In the genomic region with DNA sequence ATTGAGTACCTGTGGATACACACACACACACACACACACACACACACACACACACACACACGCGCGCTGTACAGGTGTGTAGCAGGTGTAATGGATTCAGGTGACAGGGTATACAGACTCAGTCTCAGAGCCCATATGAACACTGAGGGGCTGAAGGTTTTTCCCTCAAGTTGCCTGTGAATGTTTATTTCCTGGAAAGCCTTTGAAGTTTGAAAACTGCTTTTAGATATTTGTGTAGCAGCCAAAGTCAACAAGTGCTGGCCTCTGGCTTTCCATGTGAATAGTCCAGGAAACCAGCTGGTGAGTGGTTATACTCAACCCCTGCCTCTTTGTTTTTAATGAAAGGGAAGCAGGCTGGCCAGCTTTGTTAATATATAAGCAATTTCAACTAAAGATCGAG, we compare ENCODE assay signal across 12 mouse cellular contexts.
DNase-seq lines count a peak whose midpoint lies in the region; ATAC-seq and TF ChIP-seq lines count a peak whose summit lies in the region.
"Had no signal": no experiment of that assay in that cellular context is flagged by ENCODE, and none has a peak within 500 bp of the region (broad histone marks: within the 10 kb centered on the region; RNA-seq: fewer than 3 reads in every experiment).

No protein-coding gene starts in this region.

- H3K9ac ChIP-seq in liver, embryonic 13.5 days, result no peak overlapping the region
- H3K9ac ChIP-seq in liver, embryonic 11.5 days (ENCODE audit: low read depth, low read length), result no peak overlapping the region
- H3K9ac ChIP-seq in liver, postnatal 0 days (replicated peaks), result no peak overlapping the region
- H3K9ac ChIP-seq in stomach, postnatal 0 days (ENCODE audit: low read length), result no peak overlapping the region

- H3K36me3 ChIP-seq in liver, embryonic 13.5 days, result peaks cover 12% of the 10 kb centered on the region
- peaks cover 4% of the 10 kb centered on the region for H3K36me3 ChIP-seq in liver, embryonic 11.5 days (ENCODE audit: control insufficient read depth, insufficient read depth, low read length)
- H3K36me3 ChIP-seq in liver, postnatal 0 days (replicated peaks; ENCODE audit: insufficient read depth, low read length), result no peaks in the 10 kb centered on the region
- no peaks in the 10 kb centered on the region for H3K36me3 ChIP-seq in stomach, postnatal 0 days (ENCODE audit: control insufficient read depth, insufficient read depth, low read length)

- no peak overlapping the region for H3K4me3 ChIP-seq in liver, embryonic 13.5 days (replicated peaks)
- H3K4me3 ChIP-seq in liver, embryonic 11.5 days (ENCODE audit: low read depth, low read length), result no peak overlapping the region
- H3K4me3 ChIP-seq in liver, postnatal 0 days (ENCODE audit: low read depth, low read length), result no peak overlapping the region
- no peak overlapping the region for H3K4me3 ChIP-seq in stomach, postnatal 0 days (ENCODE audit: low read depth, low read length)
- H3K4me3 ChIP-seq: myocyte had no signal

- no peak overlapping the region for H3K4me2 ChIP-seq in liver, embryonic 13.5 days
- H3K4me2 ChIP-seq in liver, embryonic 11.5 days, result no peak overlapping the region
- 0 out of 2 replicates have a peak overlapping the region, but pooled peaks have one; percentile 32 for H3K4me2 ChIP-seq in liver, postnatal 0 days (ENCODE audit: low read depth, low read length)
- H3K4me2 ChIP-seq in stomach, postnatal 0 days (replicated peaks; ENCODE audit: low read depth), result no peak overlapping the region

- intact Hi-C loops in left cerebral cortex, postnatal 14 days (cut with DNase I), result no loop called here

- no peak for TF ChIP-seq EP300 in liver, postnatal 0 days (IDR thresholded peaks at IDR 0.05; ENCODE audit: low read depth)
- no peak for TF ChIP-seq EP300 in stomach, postnatal 0 days (optimal IDR thresholded peaks at IDR 0.05)

- peaks cover 21% of the 10 kb centered on the region for H3K4me1 ChIP-seq in liver, embryonic 13.5 days (replicated peaks)
- H3K4me1 ChIP-seq in liver, embryonic 11.5 days (replicated peaks; ENCODE audit: control insufficient read depth, insufficient read depth, low read length), result peaks cover 6% of the 10 kb centered on the region; the same call in 1 of the 2 replicates
- peaks cover 18% of the 10 kb centered on the region for H3K4me1 ChIP-seq in liver, postnatal 0 days (ENCODE audit: insufficient read depth)
- H3K4me1 ChIP-seq in stomach, postnatal 0 days (replicated peaks; ENCODE audit: control insufficient read depth, insufficient read depth), result peaks cover 3% of the 10 kb centered on the region; the same call in 1 of the 2 replicates

- H3K27me3 ChIP-seq in liver, embryonic 13.5 days, result no peaks in the 10 kb centered on the region
- no peaks in the 10 kb centered on the region for H3K27me3 ChIP-seq in liver, embryonic 11.5 days (replicated peaks; ENCODE audit: control insufficient read depth, insufficient read depth, low read length)
- H3K27me3 ChIP-seq in liver, postnatal 0 days (ENCODE audit: insufficient read depth, low read length), result no peaks in the 10 kb centered on the region
- H3K27me3 ChIP-seq in stomach, postnatal 0 days (ENCODE audit: control insufficient read depth, insufficient read depth, low read length), result no peaks in the 10 kb centered on the region
- H3K27me3 ChIP-seq: CH12.LX had no signal

- ATAC-seq in liver, embryonic 13.5 days (ENCODE audit: low read depth), result peak; percentile 34; the same call in 1 of the 2 replicates
- ATAC-seq in liver, embryonic 11.5 days (replicated peaks; ENCODE audit: low FRiP score), result no peak
- peak; percentile 90 for ATAC-seq in liver, postnatal 0 days
- ATAC-seq in stomach, postnatal 0 days (ENCODE audit: low FRiP score, low TSS enrichment), result peak; percentile 90

- no peak for TF ChIP-seq CTCF in liver, postnatal 0 days (IDR thresholded peaks at IDR 0.05; ENCODE audit: low read depth)
- TF ChIP-seq CTCF in stomach, postnatal 0 days (IDR thresholded peaks at IDR 0.05; ENCODE audit: low read depth), result no peak

- no peaks in the 10 kb centered on the region for H3K9me3 ChIP-seq in liver, embryonic 13.5 days (replicated peaks)
- H3K9me3 ChIP-seq in liver, embryonic 11.5 days (ENCODE audit: control insufficient read depth, low read length), result no peaks in the 10 kb centered on the region
- no peaks in the 10 kb centered on the region for H3K9me3 ChIP-seq in liver, postnatal 0 days (ENCODE audit: low read length)
- H3K9me3 ChIP-seq in stomach, postnatal 0 days (ENCODE audit: control insufficient read depth, low read length), result no peaks in the 10 kb centered on the region

- WGBS in liver, embryonic 13.5 days (ENCODE audit: insufficient replicate concordance), result 86% methylated on average over 4 of the region's 4 CpGs
- 90% methylated on average over 4 of the region's 4 CpGs for WGBS in liver, embryonic 11.5 days
- WGBS in liver, postnatal 0 days (ENCODE audit: insufficient replicate concordance), result 66% methylated on average over 4 of the region's 4 CpGs
- WGBS in stomach, postnatal 0 days, result 39% methylated on average over 4 of the region's 4 CpGs

- no peak overlapping the region for H3K27ac ChIP-seq in liver, embryonic 13.5 days
- H3K27ac ChIP-seq in liver, embryonic 11.5 days (ENCODE audit: low read depth, low read length), result no peak overlapping the region
- peak overlapping the region; percentile 72 for H3K27ac ChIP-seq in liver, postnatal 0 days (ENCODE audit: low read depth)
- H3K27ac ChIP-seq in stomach, postnatal 0 days (replicated peaks), result no peak overlapping the region
- H3K27ac ChIP-seq: macrophage had no signal

- no peak for DNase-seq in liver, embryonic 13.5 days
- no peak for DNase-seq in liver, embryonic 11.5 days (ENCODE audit: low spot score)
- DNase-seq in kidney, adult 8-10 months, result peak; percentile 60 to 85
- DNase-seq in liver, postnatal 0 days, result no peak
- peak; percentile 59 for DNase-seq in stomach, postnatal 0 days (ENCODE audit: low spot score)
- DNase-seq in ovary, adult 18-20 months (ENCODE audit: low spot score), result no peak
- DNase-seq in left cerebral cortex, postnatal 14 days (ENCODE audit: low spot score in 2 of 2), result no peak
- no peak for DNase-seq in layer of hippocampus, postnatal 10 days (ENCODE audit: low spot score in 2 of 2)
- DNase-seq: gastrocnemius, postnatal 25 days had no signal

Comparison
In these comparisons a context has a peak if more than half of its experiments do, and no peak if none do; other contexts are left out.
1. DNase-seq: peak in kidney, adult 8-10 months (2 of 2) and stomach, postnatal 0 days (single experiment); none in liver, embryonic 13.5 days (single experiment), liver, embryonic 11.5 days (single experiment), liver, postnatal 0 days (single experiment), ovary, adult 18-20 months (single experiment), left cerebral cortex, postnatal 14 days (0 of 2) and layer of hippocampus, postnatal 10 days (0 of 2).